Mouse (Mus musculus) myocyte (in vitro differentiated cells): ENCODE measurements around the gene Agmat. TPM values are rescaled to one million over a fixed set of nuclear protein-coding genes. Genes with fewer than 3 reads are reported as not detected.

ENCODE experiments used
- H3K27me3 ChIP-seq: one replicate; pipeline ENCODE4 v1.6.1; 2011; ENCODE audit not compliant: control insufficient read depth, insufficient read depth, insufficient read length
- H3K36me3 ChIP-seq: one replicate; pipeline ENCODE4 v1.6.1; 2011; ENCODE audit not compliant: control insufficient read depth, insufficient read depth
- H3K4me2 ChIP-seq: one replicate; pipeline ENCODE4 v1.6.1; 2011; ENCODE audit warnings: low read depth, control low read depth
- H3K4me3 ChIP-seq: one replicate; pipeline ENCODE4 v1.5.1; 2011; ENCODE audit warnings: mild to moderate bottlenecking, control low read depth, moderate library complexity
- H3K79me2 ChIP-seq: one replicate; pipeline ENCODE4 v1.6.1; 2011; ENCODE audit not compliant: control insufficient read depth, insufficient read depth
- H3ac ChIP-seq: one replicate; pipeline ENCODE4 v1.6.1; 2011; ENCODE audit not compliant: control insufficient read depth, insufficient read length
- CEBPB ChIP-seq: IDR thresholded peaks from 2 replicates; pipeline ENCODE4 v1.6.1; 2011; ENCODE audit warnings: mild to moderate bottlenecking, moderate library complexity; ENCODE audit not compliant: poor library complexity, insufficient read depth, severe bottlenecking
- E2F4 ChIP-seq: IDR thresholded peaks from one replicate; pipeline ENCODE4 v1.6.1; 2011; ENCODE audit warnings: mild to moderate bottlenecking, control low read depth, moderate library complexity; ENCODE audit not compliant: insufficient read depth
- MAX ChIP-seq: IDR thresholded peaks from one replicate; pipeline ENCODE4 v1.6.1; 2011; ENCODE audit warnings: low read depth, mild to moderate bottlenecking, control low read depth
- MYOD1 ChIP-seq, 3 experiments: IDR thresholded peaks; one replicate each; pipeline ENCODE4 v1.6.1; 2011; ENCODE audit warnings: control low read depth in 2 of 3, low read depth in 2 of 3, mild to moderate bottlenecking in 2 of 3, moderate library complexity in 1 of 3; ENCODE audit not compliant: insufficient read length in 2 of 3, control insufficient read depth in 1 of 3
- MYOG ChIP-seq, 3 experiments: IDR thresholded peaks; one replicate each; pipeline ENCODE4 v1.6.1; 2011; ENCODE audit warnings: control low read depth in 2 of 3, low read depth in 2 of 3, mild to moderate bottlenecking in 2 of 3; ENCODE audit not compliant: insufficient read length in 2 of 3, control insufficient read depth in 1 of 3, insufficient read depth in 1 of 3
- POLR2A ChIP-seq: IDR thresholded peaks from one replicate; pipeline ENCODE4 v1.6.1; 2011; ENCODE audit warnings: low read depth, mild to moderate bottlenecking, control low read depth, moderate library complexity; ENCODE audit not compliant: insufficient read length
- POLR2AphosphoS2 ChIP-seq: IDR thresholded peaks from one replicate; pipeline ENCODE4 v1.6.1; 2011; ENCODE audit warnings: low read depth, control low read depth; ENCODE audit not compliant: insufficient read length
- REST ChIP-seq: IDR thresholded peaks from one replicate; pipeline ENCODE4 v1.6.1; 2011; ENCODE audit warnings: mild to moderate bottlenecking, control low read depth, moderate library complexity; ENCODE audit not compliant: insufficient read depth, insufficient read length
- SRF ChIP-seq: IDR thresholded peaks from one replicate; pipeline ENCODE4 v1.6.1; 2011; ENCODE audit warnings: low read depth; ENCODE audit not compliant: control insufficient read depth, insufficient read length
- TCF12 ChIP-seq: IDR thresholded peaks from one replicate; pipeline ENCODE4 v1.6.1; 2011; ENCODE audit warnings: mild to moderate bottlenecking, control low read depth; ENCODE audit not compliant: poor library complexity, insufficient read depth, severe bottlenecking
- TCF3 ChIP-seq: IDR thresholded peaks from one replicate; pipeline ENCODE4 v1.6.1; 2011; ENCODE audit warnings: low read depth, control low read depth; ENCODE audit not compliant: insufficient read length
- USF1 ChIP-seq: IDR thresholded peaks from one replicate; pipeline ENCODE4 v1.6.1; 2011; ENCODE audit warnings: low read depth, mild to moderate bottlenecking, control low read depth, moderate library complexity
- polyA plus RNA-seq: library from polyadenylated mRNA; unstranded; fragments of >200 nt; fragmentation: generic; extraction: Trizol; gene quantifications from one replicate; pipeline ENCODE4 v1.2.1, GENCODE M21; 2012; ENCODE audit warnings: missing spikeins

Gene Agmat
- polyA plus RNA-seq, 1 experiment = 0.72 TPM

DNA sequence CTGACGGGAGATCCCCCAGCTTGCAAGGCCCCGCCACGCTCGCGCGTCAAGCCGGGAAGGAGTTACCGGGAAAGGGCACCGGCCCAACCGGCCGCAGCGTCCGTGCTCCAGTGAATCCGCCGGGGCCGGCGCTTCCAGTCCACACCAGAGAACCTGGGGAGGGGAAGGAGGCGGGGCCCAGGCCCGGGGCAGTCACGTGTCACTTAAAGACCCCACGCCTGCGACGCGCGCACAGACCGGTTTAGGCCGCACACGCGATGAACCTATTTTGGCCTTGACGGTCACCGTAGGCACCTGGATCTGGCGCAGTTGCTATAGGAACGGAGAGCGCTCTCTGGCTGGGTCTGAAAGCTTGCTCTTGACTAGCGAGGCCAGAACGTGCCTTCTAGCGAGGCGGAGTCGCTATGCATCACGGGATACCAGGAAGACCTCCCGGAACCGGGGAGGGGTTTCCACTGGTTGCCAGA, 44.1 kb downstream of the Agmat start, which contains the start of gene Dnajc16:
Gene Dnajc16 (minus strand): TSS at position 408 of the 467 bp plus-strand sequence.
- Histone ChIP-seq H3K27me3 (no peaks in the 10 kb centered on the region), H3K4me3 (peak within 1 kb of the TSS; percentile 35), H3K79me2 (peaks cover 13% of the 10 kb centered on the region), H3ac (peak within 1 kb of the TSS; percentile 95), H3K4me2 (peak within 1 kb of the TSS; percentile 95), H3K36me3 (peaks cover 4% of the 10 kb centered on the region)
- TF ChIP-seq MYOG (IDR thresholded peaks at IDR 0.05; ENCODE audit: control insufficient read depth in 1 of 3, insufficient read depth in 1 of 3, insufficient read length in 2 of 3, low read depth in 2 of 3) (no peak), USF1 (peak; percentile 98), POLR2A (peak; percentile 81), MAX (peak; percentile 83), REST (no peak), E2F4 (peak; percentile 25), CEBPB (no peak), MYOD1 (IDR thresholded peaks at IDR 0.05; ENCODE audit: control insufficient read depth in 1 of 3, insufficient read length in 2 of 3, low read depth in 2 of 3) (peak in 1 of 3 experiments; percentile 19), TCF12 (no peak), TCF3 (no peak), SRF (peak; percentile 44), POLR2AphosphoS2 (peak; percentile 83)

DNA sequence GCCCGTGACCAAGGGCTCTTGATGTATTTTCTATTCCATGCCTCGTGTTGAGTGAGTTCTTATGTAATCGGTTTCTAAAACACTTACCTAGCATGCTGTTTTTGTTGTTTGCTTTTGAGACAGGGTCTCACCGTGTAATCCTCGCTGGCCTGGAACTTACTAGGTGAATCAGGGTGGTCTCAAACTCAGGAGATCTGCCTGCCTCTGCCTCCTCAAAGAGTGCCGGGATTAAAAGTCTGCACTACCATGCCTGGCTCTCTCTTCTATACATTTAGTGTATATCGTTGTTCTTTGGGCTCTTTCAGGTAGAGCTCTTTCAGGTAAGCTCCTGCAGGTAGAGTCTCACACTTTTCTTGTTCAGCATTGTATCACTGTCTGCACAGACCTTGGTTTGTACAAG, 45.0 kb downstream of the Agmat start:
- no peak for TF ChIP-seq CEBPB
- TF ChIP-seq REST = no peak
- TF ChIP-seq USF1 = no peak
- TF ChIP-seq POLR2AphosphoS2 = no peak
- H3K27me3 ChIP-seq = no peaks in the 10 kb centered on the region
- no peaks in the 10 kb centered on the region for H3K36me3 ChIP-seq
- H3K4me3 ChIP-seq = no peak overlapping the region
- H3K4me2 ChIP-seq = no peak overlapping the region
- peaks cover 14% of the 10 kb centered on the region for H3K79me2 ChIP-seq
- H3ac ChIP-seq = no peak overlapping the region

DNA sequence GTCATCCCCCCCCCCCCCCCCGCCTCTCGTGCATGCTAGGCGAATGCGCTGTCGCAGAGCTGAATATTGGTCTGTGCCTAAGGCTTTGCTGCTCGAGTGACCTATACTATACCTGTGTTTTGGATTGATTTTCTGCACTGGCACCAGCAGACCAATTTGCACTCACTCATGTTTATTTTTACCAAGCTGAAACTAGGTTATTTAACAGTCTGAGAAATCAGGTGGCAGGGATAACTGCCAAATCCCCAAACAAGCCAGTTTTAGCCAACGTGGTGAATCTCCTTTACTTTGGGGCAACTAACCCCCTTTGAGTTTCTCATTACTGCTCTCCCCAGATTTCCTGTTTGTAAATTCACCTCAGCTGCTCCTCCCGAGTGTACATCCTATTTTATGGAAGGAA, 45.5 kb downstream of the Agmat start:
- no peak for TF ChIP-seq E2F4
- TF ChIP-seq TCF3 = no peak
- no peak for TF ChIP-seq POLR2AphosphoS2
- TF ChIP-seq MYOD1 (IDR thresholded peaks at IDR 0.05; ENCODE audit: control insufficient read depth in 1 of 3, insufficient read length in 2 of 3, low read depth in 2 of 3) = no peak
- no peak for TF ChIP-seq CEBPB
- no peak for TF ChIP-seq USF1
- no peak for TF ChIP-seq TCF12
- TF ChIP-seq REST = no peak
- TF ChIP-seq MAX = no peak
- no peak for TF ChIP-seq MYOG (IDR thresholded peaks at IDR 0.05; ENCODE audit: control insufficient read depth in 1 of 3, insufficient read depth in 1 of 3, insufficient read length in 2 of 3, low read depth in 2 of 3)
- Histone ChIP-seq H3K36me3 (no peaks in the 10 kb centered on the region), H3K4me3 (no peak overlapping the region), H3ac (no peak overlapping the region), H3K79me2 (peaks cover 14% of the 10 kb centered on the region), H3K4me2 (no peak overlapping the region), H3K27me3 (no peaks in the 10 kb centered on the region)

DNA sequence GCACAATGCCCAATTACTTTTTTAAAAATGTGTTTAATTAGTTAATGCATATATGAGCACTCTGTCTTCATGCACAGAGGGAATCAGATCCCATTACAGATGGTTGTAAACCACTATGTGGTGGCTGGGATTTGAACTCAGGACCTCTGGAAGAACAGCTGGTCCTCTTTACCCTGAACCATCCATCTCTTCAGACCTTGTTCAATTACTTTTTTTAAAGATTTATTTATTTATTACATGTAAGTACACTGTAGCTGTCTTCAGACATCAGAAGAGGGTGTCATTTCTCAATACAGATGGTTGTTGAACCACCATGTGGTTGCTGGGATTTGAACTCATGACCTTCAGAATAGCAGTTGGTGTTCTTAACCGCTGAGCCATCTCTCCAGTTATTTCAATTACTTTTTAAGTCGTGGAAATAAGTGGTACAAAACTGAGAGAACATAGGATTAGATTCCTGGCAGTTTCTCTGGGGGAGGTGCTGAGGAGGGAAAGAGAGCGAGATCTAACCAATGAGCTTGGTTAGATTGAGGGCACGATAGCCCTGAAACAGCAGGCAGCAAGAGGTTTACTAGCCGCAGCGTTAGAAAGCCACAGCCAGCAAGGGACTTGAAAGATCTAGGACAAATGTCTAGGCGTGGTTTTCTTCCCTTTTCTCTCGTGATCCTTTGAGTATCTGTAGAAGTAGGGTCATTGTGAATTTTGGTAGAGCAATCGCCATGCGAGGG, 46.2 kb downstream of the Agmat start:
- TF ChIP-seq TCF3 = no peak
- no peak for TF ChIP-seq SRF
- no peak for TF ChIP-seq POLR2A
- no peak for TF ChIP-seq MYOD1 (IDR thresholded peaks at IDR 0.05; ENCODE audit: control insufficient read depth in 1 of 3, insufficient read length in 2 of 3, low read depth in 2 of 3)
- TF ChIP-seq TCF12 = no peak
- no peak for TF ChIP-seq REST
- no peak for TF ChIP-seq MYOG (IDR thresholded peaks at IDR 0.05; ENCODE audit: control insufficient read depth in 1 of 3, insufficient read depth in 1 of 3, insufficient read length in 2 of 3, low read depth in 2 of 3)
- no peak for TF ChIP-seq POLR2AphosphoS2
- no peak for TF ChIP-seq MAX
- no peak for TF ChIP-seq E2F4
- TF ChIP-seq CEBPB = no peak
- TF ChIP-seq USF1 = no peak
- peak overlapping the region; percentile 74 for H3K4me2 ChIP-seq
- peaks cover 14% of the 10 kb centered on the region for H3K79me2 ChIP-seq
- H3ac ChIP-seq = no peak overlapping the region
- H3K27me3 ChIP-seq = no peaks in the 10 kb centered on the region
- peak overlapping the region; percentile 46 for H3K4me3 ChIP-seq
- H3K36me3 ChIP-seq = no peaks in the 10 kb centered on the region
